Mouse (Mus musculus) heart, postnatal 4 days (tissue): ENCODE results near the gene Islr. TPM values are rescaled to one million over a fixed set of nuclear protein-coding genes. Genes with fewer than 3 reads are reported as not detected.

ENCODE experiments used
- DNase-seq: peaks from one replicate; pipeline ENCODE4 v3.0.0; 2021
- total RNA-seq, 2 experiments: library from RNA; stranded (reverse); gene quantifications; 2 replicates each; pipeline ENCODE4 v1.2.3; 2021

Islr gene
- total RNA-seq, 2 experiments from 2014 or later, result 25.4 to 31.0 TPM

DNA sequence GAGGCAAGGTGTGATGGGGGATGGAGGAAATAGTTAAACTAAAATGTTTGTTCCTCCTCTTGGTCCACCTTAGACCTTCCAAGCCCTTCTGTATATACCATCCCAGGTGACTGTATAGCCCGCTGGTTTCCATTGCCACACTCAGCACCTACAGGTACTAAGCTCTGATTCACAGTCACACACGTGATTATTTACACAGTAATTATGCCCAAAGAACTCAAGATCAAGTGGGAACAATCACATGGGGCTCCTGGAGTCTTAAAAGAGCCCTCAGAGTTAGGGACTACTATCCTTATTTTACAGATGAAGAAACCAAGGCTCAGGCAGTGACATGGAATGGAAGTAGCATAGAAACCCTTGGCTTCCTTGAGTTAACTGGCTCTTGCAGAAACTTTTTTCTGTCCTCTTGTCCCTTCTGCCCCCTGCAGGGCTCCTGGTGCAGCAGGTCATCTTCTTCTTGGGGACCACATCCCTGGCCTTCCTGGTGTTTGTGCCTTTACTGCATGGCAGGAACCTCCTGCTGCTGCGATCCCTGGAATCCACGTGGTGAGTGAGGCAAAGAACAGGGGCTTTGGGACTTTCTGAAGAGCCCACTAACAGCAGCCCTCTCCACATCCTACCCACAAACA lies 53.3 kb downstream of the Islr start:
- no peak for DNase-seq

GRCm38 (mm10) chr9:58148806-58149205 lies 55.3 kb downstream of the Islr start:
- no peak for DNase-seq

DNA sequence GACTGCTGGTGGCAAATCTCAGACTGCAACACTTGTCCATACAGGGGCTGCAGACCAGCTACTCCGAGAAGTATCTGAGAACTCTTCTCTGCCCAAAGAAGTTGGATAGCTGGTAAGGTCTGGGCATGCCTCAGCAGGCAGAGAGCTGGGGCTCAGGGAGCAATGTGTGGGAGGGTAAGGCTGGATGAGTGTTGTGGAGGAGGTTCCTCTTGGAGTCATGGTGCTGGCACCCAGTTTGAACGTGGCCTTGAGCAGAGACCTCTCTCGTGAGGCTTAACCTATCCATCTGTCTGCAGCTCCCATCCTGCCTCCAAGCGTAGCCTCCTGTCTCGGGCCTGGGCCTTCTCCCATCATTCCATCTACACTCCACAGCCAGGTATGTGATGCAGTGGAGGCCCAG lies 58.7 kb downstream of the Islr start:
- no peak for DNase-seq

DNA sequence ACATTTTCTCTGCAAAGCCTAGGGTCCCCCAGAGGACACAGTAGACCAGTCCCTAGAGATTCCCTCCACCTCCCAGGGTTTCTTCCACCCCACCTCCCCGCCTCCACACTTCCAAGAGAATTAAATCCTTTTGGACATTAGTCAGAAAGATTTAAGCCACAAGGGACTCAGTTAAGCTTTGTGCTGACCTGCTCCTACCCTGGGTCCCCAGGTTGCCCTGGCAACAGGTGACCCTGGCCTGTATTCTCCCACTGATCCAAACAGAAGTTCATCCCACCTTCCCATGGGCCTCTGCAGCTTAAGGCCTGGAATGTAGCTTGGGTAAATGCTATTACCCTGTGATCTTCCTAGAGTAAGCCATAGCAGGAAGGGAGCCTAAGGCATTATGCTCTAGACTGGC lies 59.4 kb downstream of the Islr start:
- no peak for DNase-seq

DNA sequence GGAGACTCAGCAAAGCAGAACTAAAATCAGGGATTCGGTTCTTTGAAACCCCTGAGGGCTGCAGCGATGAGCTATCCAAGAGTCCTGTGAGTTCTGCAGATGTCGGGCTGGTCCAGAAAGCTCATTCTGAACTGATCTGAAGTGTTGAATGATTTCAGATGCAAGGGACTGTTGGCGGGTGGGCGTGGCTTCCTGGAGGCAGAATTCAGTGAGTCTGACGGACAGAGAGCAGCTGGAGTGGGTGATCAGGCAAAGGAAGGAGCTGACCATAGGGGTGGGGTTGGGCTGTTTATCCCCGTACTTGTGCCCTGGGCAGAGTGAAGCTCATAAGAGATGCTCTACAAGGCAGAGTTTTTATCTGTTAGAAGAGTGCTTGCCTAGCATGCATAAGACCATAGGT lies 60.7 kb downstream of the Islr start:
- peak; percentile 52 for DNase-seq

DNA sequence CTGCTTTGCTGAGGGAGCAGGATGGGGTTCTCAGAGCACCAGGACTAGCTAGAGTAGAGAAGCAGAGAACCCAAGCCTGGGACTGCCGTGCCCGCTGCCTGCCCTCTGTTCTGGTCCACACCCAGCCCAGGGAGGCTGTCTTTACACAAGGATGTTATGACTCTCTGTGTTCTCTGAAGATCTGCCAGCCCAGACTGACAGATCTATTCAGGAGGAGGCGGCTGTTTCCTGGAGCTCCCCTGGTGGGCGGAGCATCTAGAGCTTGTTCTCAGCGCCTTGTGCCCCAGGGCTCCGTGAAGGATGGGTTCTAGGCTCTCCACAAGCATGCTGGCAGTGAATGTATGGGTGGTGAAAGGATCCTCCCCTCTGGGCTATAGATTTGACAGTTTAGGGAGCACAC lies 64.2 kb downstream of the Islr start:
- DNase-seq, result peak; percentile 24

- no peak for DNase-seq
These were observed 68.2 kb downstream of the Islr start for GRCm38 (mm10) chr9:58135921-58136321.

DNA sequence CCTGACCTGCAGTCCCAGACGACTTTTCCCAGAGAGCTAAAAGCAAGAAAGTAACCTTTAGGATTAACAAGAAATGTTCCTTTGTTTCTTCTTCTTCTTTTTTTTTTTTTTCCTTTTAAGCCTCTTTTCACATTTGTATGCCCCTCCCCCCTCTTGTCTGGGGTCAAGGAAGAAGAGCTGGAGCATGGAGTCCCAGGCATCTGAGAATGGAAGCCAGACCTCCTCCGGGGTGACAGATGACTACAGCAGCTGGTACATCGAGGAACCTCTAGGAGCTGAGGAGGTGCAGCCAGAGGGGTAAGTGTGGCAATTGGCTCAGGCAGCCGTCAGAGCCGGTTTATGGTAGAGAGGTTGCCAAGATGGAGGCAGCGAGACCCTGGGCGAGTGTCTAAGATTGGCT lies 69.2 kb downstream of the Islr start:
- DNase-seq, result no peak

DNA sequence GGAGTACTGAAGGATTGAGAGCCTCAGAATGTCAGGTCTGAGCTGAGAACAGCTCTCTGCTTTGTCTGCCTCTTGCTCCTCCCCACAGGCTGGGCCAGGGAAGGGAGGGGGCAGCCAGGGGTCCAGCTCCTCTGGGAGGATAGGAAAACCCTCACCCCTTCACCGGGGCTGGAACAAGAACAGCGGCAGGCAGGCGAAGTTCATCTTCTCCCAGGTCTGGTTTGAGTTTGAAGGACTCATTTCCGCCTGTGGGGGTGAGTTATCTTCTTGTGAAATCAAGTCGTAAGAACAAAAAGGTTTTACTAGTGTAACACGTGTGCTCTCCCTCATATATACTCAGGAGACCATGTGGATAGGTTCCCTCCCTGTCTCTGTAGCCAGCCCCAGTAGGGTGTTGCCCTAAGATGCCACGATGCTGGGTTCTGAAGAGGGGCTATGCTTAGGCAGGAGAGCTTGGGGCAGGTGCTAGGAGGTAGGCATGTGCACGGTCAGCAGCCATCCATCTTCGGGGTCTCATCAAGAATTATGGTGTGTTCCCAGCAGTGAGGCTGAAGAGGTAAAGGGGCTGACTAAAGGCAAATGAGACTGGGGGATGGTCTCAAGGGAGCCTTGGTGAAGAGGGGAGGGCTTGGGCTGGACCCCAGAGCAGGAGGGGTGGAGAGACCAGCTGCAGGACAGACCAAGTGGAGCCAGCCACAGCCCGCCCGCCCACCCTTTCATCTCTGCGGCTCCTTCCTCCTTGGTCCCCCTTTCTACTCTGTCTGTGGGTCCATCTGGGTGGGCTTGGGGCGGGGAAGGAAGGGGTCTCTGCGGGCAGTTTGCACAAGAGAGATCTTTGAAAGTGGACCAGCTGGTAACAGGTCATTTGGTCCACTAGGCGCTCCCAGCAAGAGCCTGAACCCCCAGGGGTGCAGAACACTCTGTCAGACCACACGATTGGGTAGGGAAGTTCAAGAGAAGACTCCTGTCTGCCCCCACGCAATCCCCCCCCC lies 69.9 kb downstream of the Islr start:
- no peak for DNase-seq

DNA sequence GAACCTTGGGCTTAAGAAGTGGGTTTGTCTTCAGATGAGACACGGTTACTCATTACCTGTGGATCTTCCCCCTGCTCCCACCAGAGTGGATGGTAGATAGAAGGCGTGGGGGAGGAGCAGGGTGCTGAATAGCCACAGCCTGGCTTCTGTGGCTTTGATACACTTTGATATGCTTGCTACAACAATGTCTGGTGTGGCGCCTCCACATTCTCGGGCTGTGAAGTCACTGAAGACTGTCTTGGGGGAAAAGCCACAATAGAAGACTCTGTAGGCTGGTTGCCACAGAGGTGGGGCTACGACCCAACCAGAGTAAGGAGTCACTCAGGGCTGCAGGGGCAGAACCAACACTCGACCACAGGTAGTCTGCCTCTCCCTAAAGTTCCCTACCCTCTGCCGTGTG lies 72.4 kb downstream of the Islr start:
- no peak for DNase-seq

GRCm38 (mm10) chr9:58130909-58131308 lies 73.2 kb downstream of the Islr start:
- DNase-seq, result no peak

- DNase-seq, result no peak
These were observed 74.6 kb downstream of the Islr start for GRCm38 (mm10) chr9:58129508-58129907.

DNA sequence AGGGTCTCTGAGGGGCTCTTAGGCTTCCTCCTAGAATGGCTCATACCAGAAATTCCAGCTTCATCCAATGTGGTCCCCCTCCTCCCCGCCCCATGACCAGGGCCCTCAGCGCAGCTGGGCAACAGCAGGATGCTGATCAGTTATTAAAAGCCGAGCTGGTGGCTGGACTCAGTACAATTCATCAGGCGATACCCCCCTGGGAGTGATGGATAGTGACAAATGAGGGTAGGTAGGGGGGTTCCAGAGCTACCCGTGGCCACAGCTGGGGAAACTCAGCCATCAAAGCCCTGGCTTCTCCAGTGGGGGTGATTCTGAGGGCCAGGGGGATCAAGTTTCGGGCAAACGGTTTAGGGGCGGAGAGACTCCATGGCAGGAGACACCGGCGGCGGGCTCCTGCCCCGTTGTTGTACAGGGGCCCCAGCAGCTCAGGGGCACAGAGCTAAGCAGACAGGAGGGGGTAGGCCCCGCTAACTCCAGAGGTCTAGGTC lies 75.1 kb downstream of the Islr start:
- no peak for DNase-seq

GRCm38 (mm10) chr9:58125811-58126210 lies 78.3 kb downstream of the Islr start:
- DNase-seq, result no peak

- DNase-seq, result no peak
These were observed 79.0 kb downstream of the Islr start for GRCm38 (mm10) chr9:58125085-58125484.

DNA sequence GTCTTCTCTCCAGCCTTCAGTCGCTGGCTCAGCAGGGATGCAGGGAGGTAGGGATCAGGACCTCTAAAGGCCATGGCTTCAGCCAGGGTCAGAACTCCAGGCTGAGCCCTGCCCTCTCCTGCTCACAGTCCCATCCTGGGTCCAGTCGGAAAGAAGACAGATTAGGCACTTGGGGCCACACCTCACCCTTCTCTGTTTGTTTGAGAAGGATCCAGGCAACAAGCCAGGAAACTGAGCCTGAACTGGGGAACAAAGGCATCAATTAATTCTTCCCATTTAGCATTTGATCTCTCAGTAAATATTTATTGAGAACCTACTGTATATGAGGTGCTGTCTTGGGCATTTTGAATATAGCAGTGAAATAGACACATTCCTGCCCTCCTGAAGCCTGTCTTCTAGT lies 85.4 kb downstream of the Islr start, which contains the start of gene Ccdc33:
Gene Ccdc33 (minus strand): TSS at position 153 of the 400 bp plus-strand sequence.
- no peak for DNase-seq

GRCm38 (mm10) chr9:58116024-58116651 lies 88.0 kb downstream of the Islr start:
- no peak for DNase-seq

GRCm38 (mm10) chr9:58115297-58115925 lies 88.7 kb downstream of the Islr start:
- no peak for DNase-seq

DNA sequence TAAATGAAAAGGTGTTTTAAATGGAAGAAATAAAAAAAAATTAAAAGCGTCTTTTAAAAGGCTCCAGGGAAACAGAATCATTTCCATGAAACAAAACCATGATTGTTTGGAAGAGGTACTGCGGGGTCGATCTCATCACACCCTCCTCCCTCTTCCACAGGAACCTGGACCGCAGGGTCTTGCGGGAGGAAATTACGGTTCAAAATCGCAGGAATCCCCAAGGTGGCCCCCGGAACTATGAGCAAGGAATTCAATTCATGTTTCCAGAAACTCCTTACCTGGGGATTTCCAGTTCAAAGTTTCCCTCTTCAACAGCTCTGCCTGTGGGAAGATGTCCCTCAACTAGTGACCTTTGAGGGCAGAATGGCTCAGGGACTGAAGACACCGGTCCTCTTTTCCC lies 90.1 kb downstream of the Islr start:
- no peak for DNase-seq

- DNase-seq, result no peak
These were observed 90.7 kb downstream of the Islr start for GRCm38 (mm10) chr9:58113279-58113884.

DNA sequence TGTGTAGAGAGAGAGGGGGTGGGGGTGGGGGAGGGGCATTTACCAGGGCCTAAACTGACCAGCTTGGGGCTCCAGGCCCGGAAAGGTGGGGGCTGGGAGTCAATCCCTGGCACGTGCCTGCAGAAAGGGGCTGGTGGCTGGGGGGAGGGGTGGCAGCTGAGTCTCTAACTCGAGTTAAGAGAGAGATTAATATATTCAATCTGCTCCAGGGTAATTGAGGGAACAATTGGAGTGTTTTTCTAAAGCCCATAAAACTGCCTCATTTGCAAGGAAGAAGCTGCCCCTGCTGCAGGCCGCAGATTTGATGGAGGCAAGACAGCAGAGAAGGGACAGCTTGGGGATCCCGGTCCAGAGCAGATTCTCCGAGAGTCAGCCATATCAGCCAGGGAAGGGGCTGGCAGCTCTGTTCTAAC lies 91.2 kb downstream of the Islr start:
- no peak for DNase-seq

GRCm38 (mm10) chr9:58112321-58112751 lies 91.8 kb downstream of the Islr start:
- DNase-seq, result no peak
